ENCODE assay signal across 9 mouse cellular contexts in the genomic region with DNA sequence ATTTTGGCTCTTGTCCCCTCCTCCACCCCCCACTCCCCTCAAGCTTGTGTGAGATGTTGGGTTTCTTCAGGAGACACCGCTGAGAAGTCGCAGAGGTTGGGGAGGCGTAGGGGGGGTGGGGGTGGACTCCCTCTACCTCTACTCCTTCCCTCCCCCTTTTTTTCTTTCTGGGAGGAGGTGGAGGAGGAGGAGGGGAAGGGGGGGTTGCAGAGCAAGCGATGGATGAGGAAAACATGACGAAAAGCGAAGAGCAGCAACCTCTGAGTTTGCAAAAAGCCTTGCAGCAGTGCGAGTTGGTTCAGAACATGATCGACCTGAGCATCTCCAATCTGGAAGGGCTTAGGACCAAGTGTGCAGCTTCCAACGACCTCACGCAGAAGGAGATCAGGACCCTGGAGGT. TPM values are rescaled to one million over a fixed set of nuclear protein-coding genes. Genes with fewer than 3 reads are reported as not detected.
DNase-seq lines count a peak whose midpoint lies in the region; ATAC-seq and TF ChIP-seq lines count a peak whose summit lies in the region.
"Had no signal": no experiment of that assay in that cellular context is flagged by ENCODE, and none has a peak within 500 bp of the region (broad histone marks: within the 10 kb centered on the region; RNA-seq: fewer than 3 reads in every experiment).

No protein-coding gene starts in this region.

- no peak overlapping the region for H3K9ac ChIP-seq in liver, embryonic 11.5 days (ENCODE audit: low read depth, low read length)
- no peak overlapping the region for H3K9ac ChIP-seq in liver, postnatal 0 days (replicated peaks)
- no peak overlapping the region; the same call in 1 of the 2 replicates for H3K9ac ChIP-seq in embryonic facial prominence, embryonic 11.5 days (replicated peaks; ENCODE audit: low read length)
- no peak overlapping the region for H3K9ac ChIP-seq in intestine, embryonic 14.5 days (ENCODE audit: low read length)
- peak overlapping the region; percentile 74 for H3K9ac ChIP-seq in neural tube, embryonic 12.5 days
- H3K9ac ChIP-seq in liver, embryonic 12.5 days, result no peak overlapping the region

- TF ChIP-seq EP300 in liver, postnatal 0 days (IDR thresholded peaks at IDR 0.05; ENCODE audit: low read depth), result no peak

- DNase-seq in liver, embryonic 11.5 days (ENCODE audit: low spot score), result no peak
- no peak for DNase-seq in liver, postnatal 0 days
- no peak for DNase-seq in embryonic facial prominence, embryonic 11.5 days (ENCODE audit: low spot score)
- DNase-seq in intestine, embryonic 14.5 days (ENCODE audit: low spot score), result no peak
- DNase-seq in ovary, adult 18-20 months (ENCODE audit: low spot score), result no peak
- no peak for DNase-seq in adrenal gland, postnatal 14 days

- ATAC-seq in liver, embryonic 11.5 days (replicated peaks; ENCODE audit: low FRiP score), result no peak
- ATAC-seq in liver, postnatal 0 days, result no peak
- ATAC-seq in embryonic facial prominence, embryonic 11.5 days (replicated peaks; ENCODE audit: insufficient number of reproducible peaks, low FRiP score, low TSS enrichment, low read depth), result no peak
- ATAC-seq in intestine, embryonic 14.5 days (replicated peaks; ENCODE audit: low FRiP score, low TSS enrichment, low read depth), result no peak
- peak; percentile 34; the same call in 1 of the 2 replicates for ATAC-seq in neural tube, embryonic 12.5 days (ENCODE audit: low FRiP score, low read depth)
- ATAC-seq in liver, embryonic 12.5 days, result no peak

- TF ChIP-seq CTCF in liver, postnatal 0 days (IDR thresholded peaks at IDR 0.05; ENCODE audit: low read depth), result no peak

- peaks cover 4% of the 10 kb centered on the region; the same call in 1 of the 2 replicates for H3K4me1 ChIP-seq in liver, embryonic 11.5 days (replicated peaks; ENCODE audit: control insufficient read depth, insufficient read depth, low read length)
- H3K4me1 ChIP-seq in liver, postnatal 0 days (ENCODE audit: insufficient read depth), result peaks cover 4% of the 10 kb centered on the region; the same call in 1 of the 2 replicates
- H3K4me1 ChIP-seq in embryonic facial prominence, embryonic 11.5 days (ENCODE audit: control insufficient read depth, insufficient read depth, low read length), result no peaks in the 10 kb centered on the region; the same call in 1 of the 2 replicates
- no peaks in the 10 kb centered on the region for H3K4me1 ChIP-seq in intestine, embryonic 14.5 days (replicated peaks; ENCODE audit: control insufficient read depth, insufficient read depth, low read length)
- H3K4me1 ChIP-seq in neural tube, embryonic 12.5 days, result peaks cover 15% of the 10 kb centered on the region
- 0 out of 2 replicates have a peak, but pooled peaks cover 9% of the 10 kb centered on the region for H3K4me1 ChIP-seq in liver, embryonic 12.5 days

- no peaks in the 10 kb centered on the region for H3K9me3 ChIP-seq in liver, embryonic 11.5 days (ENCODE audit: control insufficient read depth, low read length)
- H3K9me3 ChIP-seq in liver, postnatal 0 days (ENCODE audit: low read length), result no peaks in the 10 kb centered on the region
- H3K9me3 ChIP-seq in embryonic facial prominence, embryonic 11.5 days (replicated peaks; ENCODE audit: control insufficient read depth, low read length), result no peaks in the 10 kb centered on the region; the same call in 1 of the 2 replicates
- H3K9me3 ChIP-seq in intestine, embryonic 14.5 days (ENCODE audit: control insufficient read depth, low read length), result no peaks in the 10 kb centered on the region
- H3K9me3 ChIP-seq in neural tube, embryonic 12.5 days, result no peaks in the 10 kb centered on the region
- H3K9me3 ChIP-seq in liver, embryonic 12.5 days (replicated peaks), result no peaks in the 10 kb centered on the region

- H3K27me3 ChIP-seq in liver, embryonic 11.5 days (replicated peaks; ENCODE audit: control insufficient read depth, insufficient read depth, low read length), result peaks cover 57% of the 10 kb centered on the region
- peaks cover 50% of the 10 kb centered on the region for H3K27me3 ChIP-seq in liver, postnatal 0 days (ENCODE audit: insufficient read depth, low read length)
- H3K27me3 ChIP-seq in embryonic facial prominence, embryonic 11.5 days (ENCODE audit: control insufficient read depth, insufficient read depth, low read length), result peaks cover 33% of the 10 kb centered on the region
- peaks cover 57% of the 10 kb centered on the region for H3K27me3 ChIP-seq in intestine, embryonic 14.5 days (replicated peaks; ENCODE audit: control insufficient read depth, insufficient read depth, low read length)
- peaks cover 19% of the 10 kb centered on the region for H3K27me3 ChIP-seq in neural tube, embryonic 12.5 days (replicated peaks)
- peaks cover 93% of the 10 kb centered on the region for H3K27me3 ChIP-seq in liver, embryonic 12.5 days (replicated peaks)

- H3K4me3 ChIP-seq in liver, embryonic 11.5 days (ENCODE audit: low read depth, low read length), result peak overlapping the region; percentile 54; the same call in 1 of the 2 replicates
- H3K4me3 ChIP-seq in liver, postnatal 0 days (ENCODE audit: low read depth, low read length), result no peak overlapping the region
- peak overlapping the region; percentile 60 for H3K4me3 ChIP-seq in embryonic facial prominence, embryonic 11.5 days (ENCODE audit: low read depth, low read length)
- peak overlapping the region; percentile 51; the same call in 1 of the 2 replicates for H3K4me3 ChIP-seq in intestine, embryonic 14.5 days (ENCODE audit: low read depth, low read length)
- H3K4me3 ChIP-seq in neural tube, embryonic 12.5 days, result peak overlapping the region; percentile 66
- H3K4me3 ChIP-seq in liver, embryonic 12.5 days, result no peak overlapping the region

- H3K27ac ChIP-seq in liver, embryonic 11.5 days (ENCODE audit: low read depth, low read length), result no peak overlapping the region
- H3K27ac ChIP-seq in liver, postnatal 0 days (ENCODE audit: low read depth), result no peak overlapping the region
- H3K27ac ChIP-seq in embryonic facial prominence, embryonic 11.5 days (replicated peaks; ENCODE audit: low read depth, low read length), result no peak overlapping the region
- H3K27ac ChIP-seq in intestine, embryonic 14.5 days (ENCODE audit: low read depth), result no peak overlapping the region
- H3K27ac ChIP-seq in neural tube, embryonic 12.5 days, result peak overlapping the region; percentile 83; the same call in 1 of the 2 replicates
- no peak overlapping the region for H3K27ac ChIP-seq in liver, embryonic 12.5 days
- H3K27ac ChIP-seq: macrophage had no signal

- H3K4me2 ChIP-seq in liver, embryonic 11.5 days, result peak overlapping the region; percentile 84
- no peak overlapping the region for H3K4me2 ChIP-seq in liver, postnatal 0 days (ENCODE audit: low read depth, low read length)
- peak overlapping the region; percentile 98 for H3K4me2 ChIP-seq in embryonic facial prominence, embryonic 11.5 days (ENCODE audit: low read depth, low read length)
- peak overlapping the region; percentile 85 for H3K4me2 ChIP-seq in intestine, embryonic 14.5 days (ENCODE audit: low read length)
- H3K4me2 ChIP-seq in neural tube, embryonic 12.5 days (replicated peaks), result peak overlapping the region; percentile 79
- no peak overlapping the region; the same call in 1 of the 2 replicates for H3K4me2 ChIP-seq in liver, embryonic 12.5 days

- no peaks in the 10 kb centered on the region for H3K36me3 ChIP-seq in liver, embryonic 11.5 days (ENCODE audit: control insufficient read depth, insufficient read depth, low read length)
- H3K36me3 ChIP-seq in liver, postnatal 0 days (replicated peaks; ENCODE audit: insufficient read depth, low read length), result no peaks in the 10 kb centered on the region
- no peaks in the 10 kb centered on the region for H3K36me3 ChIP-seq in embryonic facial prominence, embryonic 11.5 days (replicated peaks; ENCODE audit: control insufficient read depth, insufficient read depth, low read depth, low read length)
- H3K36me3 ChIP-seq in intestine, embryonic 14.5 days (ENCODE audit: control insufficient read depth, insufficient read depth, low read length), result no peaks in the 10 kb centered on the region
- H3K36me3 ChIP-seq in neural tube, embryonic 12.5 days, result no peaks in the 10 kb centered on the region
- H3K36me3 ChIP-seq in liver, embryonic 12.5 days, result no peaks in the 10 kb centered on the region

- WGBS in liver, embryonic 11.5 days, result 6% methylated on average over 10 of the region's 10 CpGs
- 10% methylated on average over 10 of the region's 10 CpGs for WGBS in liver, postnatal 0 days (ENCODE audit: insufficient replicate concordance)
- under 1% methylated on average over 10 of the region's 10 CpGs for WGBS in embryonic facial prominence, embryonic 11.5 days
- WGBS in intestine, embryonic 14.5 days, result 6% methylated on average over 10 of the region's 10 CpGs
- WGBS in neural tube, embryonic 12.5 days, result 2% methylated on average over 10 of the region's 10 CpGs
- WGBS in liver, embryonic 12.5 days (ENCODE audit: insufficient replicate concordance), result 8% methylated on average over 10 of the region's 10 CpGs

RNA-seq across cellular contexts. Expression of gene Ksr2, which starts 0.8 kb away (rescaled TPM):
- polyA plus RNA-seq in liver, embryonic 11.5 days (2014; fragmentation: Nextera tagmentation; extraction: Ambion mirVana), result 0.01 and 0.17 TPM in 2 replicates
- 0.08 and 0.09 TPM in 2 replicates for polyA plus RNA-seq in liver, postnatal 0 days (2015; fragmentation: Nextera tagmentation; extraction: Ambion mirVana)
- polyA plus RNA-seq in embryonic facial prominence, embryonic 11.5 days (2014; fragmentation: Nextera tagmentation; extraction: Ambion mirVana), result 0.35 and 0.38 TPM in 2 replicates
- 0.75 and 0.84 TPM in 2 replicates for polyA plus RNA-seq in intestine, embryonic 14.5 days (2014; fragmentation: Nextera tagmentation; extraction: Ambion mirVana)
- 3.4 TPM in 2 replicates for polyA plus RNA-seq in neural tube, embryonic 12.5 days (2016; fragmentation: Nextera tagmentation; extraction: Ambion mirVana)
- 4.7 and 5.2 TPM in 2 replicates for total RNA-seq in adrenal gland, postnatal 14 days (2021)
- 0.02 TPM in 1 of 2 replicates, not detected in the other for polyA plus RNA-seq in liver, embryonic 12.5 days (2016; fragmentation: Nextera tagmentation; extraction: Ambion mirVana)

RNA-seq across cellular contexts. Expression of gene Rfc5, which starts 25.8 kb away (rescaled TPM):
- polyA plus RNA-seq in liver, embryonic 11.5 days (2014; fragmentation: Nextera tagmentation; extraction: Ambion mirVana), result 121 and 131 TPM in 2 replicates
- polyA plus RNA-seq in liver, postnatal 0 days (2015; fragmentation: Nextera tagmentation; extraction: Ambion mirVana), result 18.8 and 23.9 TPM in 2 replicates
- polyA plus RNA-seq in embryonic facial prominence, embryonic 11.5 days (2014; fragmentation: Nextera tagmentation; extraction: Ambion mirVana), result 105 and 115 TPM in 2 replicates
- polyA plus RNA-seq in intestine, embryonic 14.5 days (2014; fragmentation: Nextera tagmentation; extraction: Ambion mirVana), result 106 and 113 TPM in 2 replicates
- 52.1 and 53.4 TPM in 2 replicates for polyA plus RNA-seq in neural tube, embryonic 12.5 days (2016; fragmentation: Nextera tagmentation; extraction: Ambion mirVana)
- 15.4 and 16.8 TPM in 2 replicates for total RNA-seq in adrenal gland, postnatal 14 days (2021)
- polyA plus RNA-seq in liver, embryonic 12.5 days (2016; fragmentation: Nextera tagmentation; extraction: Ambion mirVana), result 83.6 and 88.5 TPM in 2 replicates

RNA-seq across cellular contexts. Expression of gene Wsb2, which starts 57.5 kb away (rescaled TPM):
- polyA plus RNA-seq in liver, embryonic 11.5 days (2014; fragmentation: Nextera tagmentation; extraction: Ambion mirVana), result 36.3 and 45.8 TPM in 2 replicates
- 31.7 and 32.3 TPM in 2 replicates for polyA plus RNA-seq in liver, postnatal 0 days (2015; fragmentation: Nextera tagmentation; extraction: Ambion mirVana)
- polyA plus RNA-seq in embryonic facial prominence, embryonic 11.5 days (2014; fragmentation: Nextera tagmentation; extraction: Ambion mirVana), result 53.6 and 54.1 TPM in 2 replicates
- polyA plus RNA-seq in intestine, embryonic 14.5 days (2014; fragmentation: Nextera tagmentation; extraction: Ambion mirVana), result 63.9 and 70.3 TPM in 2 replicates
- polyA plus RNA-seq in neural tube, embryonic 12.5 days (2016; fragmentation: Nextera tagmentation; extraction: Ambion mirVana), result 138 and 140 TPM in 2 replicates
- total RNA-seq in adrenal gland, postnatal 14 days (2021), result 100 and 103 TPM in 2 replicates
- 27.4 and 27.6 TPM in 2 replicates for polyA plus RNA-seq in liver, embryonic 12.5 days (2016; fragmentation: Nextera tagmentation; extraction: Ambion mirVana)

Comparison
In these comparisons a context has a peak if more than half of its experiments do, and no peak if none do; other contexts are left out.
1. H3K4me2 ChIP-seq: peak in liver, embryonic 11.5 days (single experiment), embryonic facial prominence, embryonic 11.5 days (single experiment), intestine, embryonic 14.5 days (single experiment) and neural tube, embryonic 12.5 days (single experiment); none in liver, postnatal 0 days (single experiment) and liver, embryonic 12.5 days (single experiment).
2. H3K4me3 ChIP-seq: peak in liver, embryonic 11.5 days (single experiment), embryonic facial prominence, embryonic 11.5 days (single experiment), intestine, embryonic 14.5 days (single experiment) and neural tube, embryonic 12.5 days (single experiment); none in liver, postnatal 0 days (single experiment) and liver, embryonic 12.5 days (single experiment).